Mouse (Mus musculus) lung, postnatal 0 days (tissue): Measurements from ENCODE around the gene Gm10775.

Experiments
- CTCF ChIP-seq: IDR thresholded peaks from 2 replicates; pipeline ENCODE4 v1.5.1; 2016; ENCODE audit warnings: antibody characterized with exemption, mild to moderate bottlenecking
- EP300 ChIP-seq: IDR thresholded peaks from 2 replicates; pipeline ENCODE4 v1.6.1; 2016; ENCODE audit warnings: antibody characterized with exemption, mild to moderate bottlenecking, control low read depth

DNA sequence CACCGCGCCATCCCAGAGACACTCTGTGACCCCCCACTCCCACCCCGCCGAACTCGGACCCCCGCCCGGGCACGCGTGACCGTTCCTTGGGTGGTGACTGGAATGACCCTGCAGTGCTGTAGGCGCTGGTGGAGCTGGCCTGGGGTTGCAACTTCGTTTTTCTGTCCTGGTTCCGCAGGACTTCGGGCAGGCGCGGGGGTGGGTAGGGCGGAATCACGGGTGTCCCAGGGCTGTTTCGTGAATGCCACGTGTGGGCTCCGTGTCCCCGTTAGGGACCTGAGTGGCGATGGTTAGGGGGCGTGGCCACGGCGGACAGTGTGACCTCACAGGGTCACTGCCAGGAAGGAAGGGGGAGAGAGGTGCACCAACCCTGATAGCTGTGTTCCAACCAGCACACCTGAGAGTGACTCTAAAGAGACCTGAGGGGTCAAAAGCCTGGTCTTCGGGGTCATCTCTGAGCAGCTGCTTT is 17.0 kb upstream of the Gm10775 start:
- TF ChIP-seq EP300 (no peak), CTCF (no peak)
